ENCODE assay signal across 20 mouse cellular contexts in the genomic region with DNA sequence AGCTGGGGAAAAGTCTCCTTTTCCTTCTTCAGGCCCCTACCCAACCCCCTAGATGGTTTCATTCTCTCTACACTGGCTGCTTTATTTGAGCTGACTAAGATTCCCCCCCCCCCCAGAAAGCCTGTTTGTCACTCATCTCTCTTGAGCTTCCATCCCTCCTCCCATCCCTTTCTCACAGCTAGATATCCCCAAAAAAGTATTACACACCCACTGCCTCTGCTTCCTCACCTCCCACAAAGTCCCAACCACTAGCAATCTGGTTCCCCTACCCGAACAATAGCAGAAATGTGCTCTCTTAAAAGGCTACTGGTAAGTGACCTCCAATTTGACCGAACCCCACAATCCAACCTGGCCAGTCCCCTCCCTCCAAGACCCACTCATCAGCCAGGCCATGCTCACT. TPM values are rescaled to one million over a fixed set of nuclear protein-coding genes. Genes with fewer than 3 reads are reported as not detected.
DNase-seq lines count a peak whose midpoint lies in the region; ATAC-seq lines count a peak whose summit lies in the region.
"Had no signal": no experiment of that assay in that cellular context is flagged by ENCODE, and none has a peak within 500 bp of the region (broad histone marks: within the 10 kb centered on the region; RNA-seq: fewer than 3 reads in every experiment).

No protein-coding gene starts in this region.

- no peak overlapping the region for H3K9ac ChIP-seq in midbrain, embryonic 14.5 days (replicated peaks; ENCODE audit: low read length)
- H3K9ac ChIP-seq: embryonic facial prominence, embryonic 12.5 days; forebrain, embryonic 13.5 days; forebrain, embryonic 15.5 days had no signal

- H3K4me1 ChIP-seq in midbrain, embryonic 14.5 days (ENCODE audit: control insufficient read depth, insufficient read depth, low read length) = no peaks in the 10 kb centered on the region
- H3K4me1 ChIP-seq: embryonic facial prominence, embryonic 10.5 days; embryonic facial prominence, embryonic 12.5 days; forebrain, embryonic 13.5 days; forebrain, embryonic 15.5 days had no signal

- H3K27me3 ChIP-seq in midbrain, embryonic 14.5 days (ENCODE audit: control insufficient read depth, insufficient read depth, low read length) = no peaks in the 10 kb centered on the region
- H3K27me3 ChIP-seq: embryonic facial prominence, embryonic 12.5 days; forebrain, embryonic 13.5 days; forebrain, embryonic 15.5 days had no signal

- no peaks in the 10 kb centered on the region for H3K9me3 ChIP-seq in midbrain, embryonic 14.5 days (ENCODE audit: control insufficient read depth, low read length)
- H3K9me3 ChIP-seq: embryonic facial prominence, embryonic 10.5 days; embryonic facial prominence, embryonic 12.5 days; forebrain, embryonic 13.5 days; forebrain, embryonic 15.5 days had no signal

- DNase-seq in left cerebral cortex, adult 18-20 months (ENCODE audit: low spot score in 2 of 2) = peak; percentile 28 to 51
- DNase-seq in left cerebral cortex, adult 9 months (ENCODE audit: low spot score in 2 of 2) = no peak
- DNase-seq in right cerebral cortex, adult 18-20 months = peak; percentile 35
- no peak for DNase-seq in right cerebral cortex, postnatal 4 days
- DNase-seq in telencephalon, adult 2 months (ENCODE audit: low read depth, low spot score) = peak; percentile 72
- no peak for DNase-seq in midbrain, embryonic 14.5 days
- DNase-seq: adrenal gland, adult 2 months; adrenal gland, postnatal 10 days; adrenal gland, postnatal 25 days; cerebellum, adult 11-12 months; cerebellum, adult 2 months; cerebellum, adult 9-10 months; cerebellum, postnatal 10 days; cerebellum, postnatal 25 days had no signal

- no peak overlapping the region for H3K4me3 ChIP-seq in midbrain, embryonic 14.5 days (replicated peaks; ENCODE audit: low read depth, low read length)
- H3K4me3 ChIP-seq: embryonic facial prominence, embryonic 10.5 days; embryonic facial prominence, embryonic 12.5 days; forebrain, embryonic 13.5 days; forebrain, embryonic 15.5 days had no signal

- H3K4me2 ChIP-seq in midbrain, embryonic 14.5 days (ENCODE audit: low read length) = no peak overlapping the region
- H3K4me2 ChIP-seq: embryonic facial prominence, embryonic 12.5 days; forebrain, embryonic 13.5 days; forebrain, embryonic 15.5 days had no signal

- no peaks in the 10 kb centered on the region for H3K36me3 ChIP-seq in midbrain, embryonic 14.5 days (ENCODE audit: control insufficient read depth, insufficient read depth, low read length)
- H3K36me3 ChIP-seq: embryonic facial prominence, embryonic 10.5 days; embryonic facial prominence, embryonic 12.5 days; forebrain, embryonic 15.5 days had no signal

- WGBS in midbrain, embryonic 14.5 days = 92% methylated on average over 2 of the region's 2 CpGs

- no peak for ATAC-seq in midbrain, embryonic 14.5 days (ENCODE audit: low FRiP score, low TSS enrichment)
- ATAC-seq: forebrain, embryonic 13.5 days; forebrain, embryonic 15.5 days had no signal

- H3K27ac ChIP-seq in midbrain, embryonic 14.5 days (replicated peaks; ENCODE audit: low read depth, low read length) = no peak overlapping the region
- H3K27ac ChIP-seq: embryonic facial prominence, embryonic 10.5 days; embryonic facial prominence, embryonic 12.5 days; forebrain, embryonic 13.5 days; forebrain, embryonic 15.5 days had no signal

RNA-seq across cellular contexts. Expression of gene Lrfn2, which starts 9.3 kb away (rescaled TPM):
- total RNA-seq in left cerebral cortex, adult 18-20 months (2021) = 10 to 100 TPM; 30.5 to 37.3 TPM
- 5.3 and 7.9 TPM in 2 replicates for polyA plus RNA-seq in midbrain, embryonic 14.5 days (2014; fragmentation: Nextera tagmentation; extraction: Ambion mirVana)
- total RNA-seq: MEL had no signal
- polyA plus RNA-seq: C2C12 had no signal

Comparison
In these comparisons a context has a peak if more than half of its experiments do, and no peak if none do; other contexts are left out.
1. DNase-seq: peak in left cerebral cortex, adult 18-20 months (2 of 2), right cerebral cortex, adult 18-20 months (single experiment) and telencephalon, adult 2 months (single experiment); none in left cerebral cortex, adult 9 months (0 of 2), right cerebral cortex, postnatal 4 days (single experiment) and midbrain, embryonic 14.5 days (single experiment).